15 mouse cellular contexts compared by ENCODE assay signal in the genomic region with DNA sequence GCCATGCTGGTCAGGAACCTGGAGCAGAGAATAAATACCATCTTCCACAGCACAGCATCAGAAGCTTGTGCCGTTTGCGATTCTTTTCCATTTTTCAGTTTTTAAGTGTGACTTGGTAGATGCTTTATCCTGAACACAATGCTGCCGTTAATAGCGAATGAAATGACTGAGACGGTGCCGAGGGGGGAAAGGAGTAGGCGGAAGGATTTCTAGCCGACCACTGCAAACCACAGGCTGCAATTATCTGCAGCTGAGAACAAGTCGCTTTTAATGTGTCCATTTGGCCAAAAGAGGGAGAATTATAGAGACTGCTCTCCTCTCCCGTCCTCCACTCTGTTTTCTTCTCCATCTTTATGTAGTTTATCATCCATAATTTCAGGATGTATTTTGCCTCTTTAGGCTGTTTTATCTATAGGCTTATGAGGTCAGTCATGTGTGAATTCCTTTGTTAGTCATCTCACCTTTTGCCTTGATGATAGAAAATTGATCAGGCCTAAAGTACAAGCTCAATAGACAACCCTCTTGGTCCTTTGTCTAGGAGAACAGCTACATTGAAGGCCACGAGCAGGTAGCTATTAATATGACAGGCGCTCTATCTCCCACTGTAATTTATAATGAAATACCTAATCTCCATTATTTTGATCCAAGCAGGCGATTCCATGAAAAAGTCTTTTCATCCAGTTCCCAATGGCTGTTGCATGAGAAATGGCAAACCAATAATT.
DNase-seq lines count a peak whose midpoint lies in the region; ATAC-seq and TF ChIP-seq lines count a peak whose summit lies in the region.
"Had no signal": no experiment of that assay in that cellular context is flagged by ENCODE, and none has a peak within 500 bp of the region (broad histone marks: within the 10 kb centered on the region; RNA-seq: fewer than 3 reads in every experiment).

No protein-coding gene starts in this region.

- H3K36me3 ChIP-seq in forebrain, embryonic 11.5 days (ENCODE audit: control insufficient read depth, insufficient read depth, low read length): no peaks in the 10 kb centered on the region
- H3K36me3 ChIP-seq in hindbrain, embryonic 13.5 days: no peaks in the 10 kb centered on the region
- H3K36me3 ChIP-seq in midbrain, embryonic 16.5 days (ENCODE audit: control insufficient read depth, insufficient read depth, low read length): no peaks in the 10 kb centered on the region
- H3K36me3 ChIP-seq in intestine, postnatal 0 days (ENCODE audit: control insufficient read depth, insufficient read depth): no peaks in the 10 kb centered on the region
- H3K36me3 ChIP-seq: heart, embryonic 10.5 days; limb, embryonic 15.5 days had no signal

- H3K4me3 ChIP-seq in forebrain, embryonic 11.5 days (ENCODE audit: low read depth, low read length): no peak overlapping the region
- no peak overlapping the region for H3K4me3 ChIP-seq in hindbrain, embryonic 13.5 days
- no peak overlapping the region for H3K4me3 ChIP-seq in midbrain, embryonic 16.5 days (ENCODE audit: low read depth, low read length)
- no peak overlapping the region for H3K4me3 ChIP-seq in intestine, postnatal 0 days (ENCODE audit: low read depth, low read length)
- H3K4me3 ChIP-seq: limb, embryonic 15.5 days had no signal

- H3K4me1 ChIP-seq in forebrain, embryonic 11.5 days (replicated peaks; ENCODE audit: control insufficient read depth, insufficient read depth, low read length): peaks cover 2% of the 10 kb centered on the region; the same call in 1 of the 2 replicates
- H3K4me1 ChIP-seq in hindbrain, embryonic 13.5 days (replicated peaks): peaks cover 16% of the 10 kb centered on the region
- H3K4me1 ChIP-seq in midbrain, embryonic 16.5 days (ENCODE audit: control insufficient read depth, insufficient read depth, low read length): peaks cover 6% of the 10 kb centered on the region
- H3K4me1 ChIP-seq in intestine, postnatal 0 days (replicated peaks; ENCODE audit: control insufficient read depth, insufficient read depth, low read length): no peaks in the 10 kb centered on the region
- H3K4me1 ChIP-seq: heart, embryonic 10.5 days; limb, embryonic 15.5 days had no signal

- WGBS in forebrain, embryonic 11.5 days: 28% methylated on average over 13 of the region's 13 CpGs
- WGBS in hindbrain, embryonic 13.5 days: 31% methylated on average over 13 of the region's 13 CpGs
- WGBS in midbrain, embryonic 16.5 days: 23% methylated on average over 13 of the region's 13 CpGs
- WGBS in intestine, postnatal 0 days: 74% methylated on average over 13 of the region's 13 CpGs

- H3K9me3 ChIP-seq in forebrain, embryonic 11.5 days (ENCODE audit: control insufficient read depth, low read length): no peaks in the 10 kb centered on the region
- no peaks in the 10 kb centered on the region for H3K9me3 ChIP-seq in hindbrain, embryonic 13.5 days
- no peaks in the 10 kb centered on the region for H3K9me3 ChIP-seq in midbrain, embryonic 16.5 days (replicated peaks; ENCODE audit: control insufficient read depth, low read length, poor library complexity, severe bottlenecking)
- H3K9me3 ChIP-seq in intestine, postnatal 0 days (ENCODE audit: control insufficient read depth): no peaks in the 10 kb centered on the region
- H3K9me3 ChIP-seq: heart, embryonic 10.5 days; limb, embryonic 15.5 days had no signal

- no peak overlapping the region for H3K9ac ChIP-seq in forebrain, embryonic 11.5 days (ENCODE audit: low read length)
- H3K9ac ChIP-seq in hindbrain, embryonic 13.5 days: no peak overlapping the region
- no peak overlapping the region for H3K9ac ChIP-seq in midbrain, embryonic 16.5 days (ENCODE audit: low read depth, low read length)
- H3K9ac ChIP-seq in intestine, postnatal 0 days (ENCODE audit: low read depth, low read length): no peak overlapping the region
- H3K9ac ChIP-seq: limb, embryonic 15.5 days had no signal

- TF ChIP-seq CTCF in brain, embryonic 14.5 days (IDR thresholded peaks at IDR 0.05; ENCODE audit: borderline replicate concordance, extremely low read depth, insufficient read depth, insufficient read length): no peak
- no peak for TF ChIP-seq CTCF in intestine, postnatal 0 days (IDR thresholded peaks at IDR 0.05; ENCODE audit: low read depth)

- DNase-seq in brain, embryonic 14.5 days (ENCODE audit: low read depth): peak; percentile 81
- DNase-seq in forebrain, embryonic 11.5 days (ENCODE audit: low spot score): no peak
- no peak for DNase-seq in urinary bladder, postnatal 14 days (ENCODE audit: low spot score)
- DNase-seq in c-Kit-positive CD71-positive TER-119-positive erythroid progenitor cells, embryonic 14.5 days (ENCODE audit: low spot score): no peak
- DNase-seq: cerebellum, adult 18-20 months; heart, postnatal 36 days; kidney, adult 18-20 months; lung, adult 2 months; thymus, adult 18-20 months had no signal

- H3K27me3 ChIP-seq in forebrain, embryonic 11.5 days (ENCODE audit: control insufficient read depth, insufficient read depth, low read length): no peaks in the 10 kb centered on the region
- peaks cover 8% of the 10 kb centered on the region; the same call in 1 of the 2 replicates for H3K27me3 ChIP-seq in hindbrain, embryonic 13.5 days
- H3K27me3 ChIP-seq in midbrain, embryonic 16.5 days (ENCODE audit: control insufficient read depth, insufficient read depth, low read depth, low read length): peaks cover 6% of the 10 kb centered on the region; the same call in 1 of the 2 replicates
- H3K27me3 ChIP-seq in intestine, postnatal 0 days (replicated peaks; ENCODE audit: control insufficient read depth, insufficient read depth, low read length): no peaks in the 10 kb centered on the region

- H3K4me2 ChIP-seq in forebrain, embryonic 11.5 days (ENCODE audit: low read depth, low read length, severe bottlenecking): peak overlapping the region; percentile 26; the same call in 1 of the 2 replicates
- H3K4me2 ChIP-seq in hindbrain, embryonic 13.5 days: peak overlapping the region; percentile 40
- H3K4me2 ChIP-seq in midbrain, embryonic 16.5 days (ENCODE audit: low read length): peak overlapping the region; percentile 27
- no peak overlapping the region for H3K4me2 ChIP-seq in intestine, postnatal 0 days (replicated peaks; ENCODE audit: low read depth)
- H3K4me2 ChIP-seq: limb, embryonic 15.5 days had no signal

- no peak for TF ChIP-seq POLR2A in brain, embryonic 14.5 days (IDR thresholded peaks at IDR 0.05; ENCODE audit: borderline replicate concordance, extremely low read depth, insufficient read depth, insufficient read length, poor library complexity, severe bottlenecking)

- 0 out of 2 replicates have a peak, but pooled peaks have one; percentile 24 for ATAC-seq in forebrain, embryonic 11.5 days (replicated peaks; ENCODE audit: low FRiP score)
- ATAC-seq in hindbrain, embryonic 13.5 days (ENCODE audit: low FRiP score): no peak; the same call in 1 of the 2 replicates
- peak; percentile 60 for ATAC-seq in midbrain, embryonic 16.5 days
- ATAC-seq in intestine, postnatal 0 days: no peak
- ATAC-seq: activated CD4-positive, CD25-positive, alpha-beta regulatory T cell, adult 4 months had no signal

- 0 out of 2 replicates have a peak overlapping the region, but pooled peaks have one; percentile 13 for H3K27ac ChIP-seq in forebrain, embryonic 11.5 days (ENCODE audit: low read depth, low read length)
- H3K27ac ChIP-seq in hindbrain, embryonic 13.5 days: no peak overlapping the region
- H3K27ac ChIP-seq in midbrain, embryonic 16.5 days (ENCODE audit: low read length): peak overlapping the region; percentile 53
- H3K27ac ChIP-seq in intestine, postnatal 0 days (ENCODE audit: low read depth, low read length): no peak overlapping the region
- H3K27ac ChIP-seq: heart, embryonic 10.5 days; limb, embryonic 15.5 days had no signal

Comparison
In these comparisons a context has a peak if more than half of its experiments do, and no peak if none do; other contexts are left out.
1. ATAC-seq: peak in forebrain, embryonic 11.5 days (single experiment) and midbrain, embryonic 16.5 days (single experiment); none in hindbrain, embryonic 13.5 days (single experiment) and intestine, postnatal 0 days (single experiment).
2. H3K27ac ChIP-seq: peak in forebrain, embryonic 11.5 days (single experiment) and midbrain, embryonic 16.5 days (single experiment); none in hindbrain, embryonic 13.5 days (single experiment) and intestine, postnatal 0 days (single experiment).